Mouse (Mus musculus): Measurements from ENCODE around the gene Ank3.

The Ank3 gene

GRCm38 (mm10) chr10:70049771-70050170 is 651.2 kb downstream of the Ank3 start:
- no peak for DNase-seq (ENCODE audit: low read depth, low spot score)

GRCm38 (mm10) chr10:70055291-70055690 is 656.7 kb downstream of the Ank3 start:
- no peak for DNase-seq (ENCODE audit: low read depth, low spot score)

- DNase-seq (ENCODE audit: low read depth, low spot score) = no peak
These were observed 658.5 kb downstream of the Ank3 start for GRCm38 (mm10) chr10:70057064-70057463.

GRCm38 (mm10) chr10:70060021-70060688 is 661.6 kb downstream of the Ank3 start:
- no peak for DNase-seq (ENCODE audit: low read depth, low spot score)

- DNase-seq (ENCODE audit: low read depth, low spot score) = no peak
These were observed 662.1 kb downstream of the Ank3 start for GRCm38 (mm10) chr10:70060689-70061081.

- DNase-seq (ENCODE audit: low read depth, low spot score) = no peak
These were observed 665.4 kb downstream of the Ank3 start for GRCm38 (mm10) chr10:70063881-70064555.

GRCm38 (mm10) chr10:70065191-70065590 is 666.6 kb downstream of the Ank3 start:
- no peak for DNase-seq (ENCODE audit: low read depth, low spot score)

- no peak for DNase-seq (ENCODE audit: low read depth, low spot score)
These were observed 668.1 kb downstream of the Ank3 start for GRCm38 (mm10) chr10:70066497-70067168.

- no peak for DNase-seq (ENCODE audit: low read depth, low spot score)
These were observed 668.9 kb downstream of the Ank3 start for GRCm38 (mm10) chr10:70067169-70068115.

GRCm38 (mm10) chr10:70069321-70069720 is 670.7 kb downstream of the Ank3 start:
- DNase-seq (ENCODE audit: low read depth, low spot score) = no peak

GRCm38 (mm10) chr10:70071334-70071733 is 672.8 kb downstream of the Ank3 start:
- no peak for DNase-seq (ENCODE audit: low read depth, low spot score)

All from forelimb bud, embryonic 11.5 days (tissue).